Comparison of ENCODE assay signal across 8 mouse cellular contexts in the genomic region with DNA sequence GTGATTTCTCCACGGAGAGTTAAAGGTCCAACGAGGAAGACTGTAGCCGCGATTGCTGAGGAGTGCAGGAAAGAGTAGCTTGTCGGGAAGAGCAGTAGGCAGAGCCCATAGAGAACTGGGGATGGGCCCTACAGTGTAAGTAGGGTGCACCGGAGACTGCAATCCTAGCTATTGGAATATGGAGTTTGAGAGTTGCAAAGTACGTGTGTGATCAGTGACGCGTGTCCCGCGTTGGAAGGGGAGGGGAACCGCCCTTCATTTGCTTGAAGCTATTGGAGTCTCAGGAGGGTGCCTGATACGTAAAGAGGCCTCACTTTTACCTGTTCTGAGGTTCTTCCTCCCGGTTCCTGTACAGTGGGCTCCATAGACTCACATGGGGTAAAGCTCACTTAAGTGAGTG. TPM values are rescaled to one million over a fixed set of nuclear protein-coding genes. Genes with fewer than 3 reads are reported as not detected.
DNase-seq lines count a peak whose midpoint lies in the region; ATAC-seq and TF ChIP-seq lines count a peak whose summit lies in the region.

No protein-coding gene starts in this region.

- H3K9me3 ChIP-seq in intestine, embryonic 14.5 days (ENCODE audit: control insufficient read depth, low read length) = no peaks in the 10 kb centered on the region
- no peaks in the 10 kb centered on the region for H3K9me3 ChIP-seq in midbrain, embryonic 15.5 days

- peaks cover 29% of the 10 kb centered on the region for H3K4me1 ChIP-seq in bone marrow macrophage, adult 2 months (ENCODE audit: control insufficient read depth, insufficient read depth, low read length)
- peaks cover 15% of the 10 kb centered on the region; the same call in 1 of the 2 replicates for H3K4me1 ChIP-seq in intestine, embryonic 14.5 days (replicated peaks; ENCODE audit: control insufficient read depth, insufficient read depth, low read length)
- peaks cover 28% of the 10 kb centered on the region for H3K4me1 ChIP-seq in midbrain, embryonic 15.5 days

- 25% methylated on average over 14 of the region's 14 CpGs for WGBS in intestine, embryonic 14.5 days
- WGBS in midbrain, embryonic 15.5 days = 14% methylated on average over 14 of the region's 14 CpGs

- no peak for ATAC-seq in intestine, embryonic 14.5 days (replicated peaks; ENCODE audit: low FRiP score, low TSS enrichment, low read depth)
- no peak for ATAC-seq in midbrain, embryonic 15.5 days (replicated peaks)
- ATAC-seq in inflammation-experienced regulatory T-cells, adult 6 months = no peak

- no peak for TF ChIP-seq POLR2A in bone marrow macrophage, adult 2 months (IDR thresholded peaks at IDR 0.05; ENCODE audit: borderline replicate concordance, low read depth, low read length)

- no peaks in the 10 kb centered on the region for H3K27me3 ChIP-seq in intestine, embryonic 14.5 days (replicated peaks; ENCODE audit: control insufficient read depth, insufficient read depth, low read length)
- no peaks in the 10 kb centered on the region for H3K27me3 ChIP-seq in midbrain, embryonic 15.5 days (replicated peaks)

- no peak overlapping the region for H3K27ac ChIP-seq in bone marrow macrophage, adult 2 months (ENCODE audit: insufficient read depth, low read depth, low read length)
- H3K27ac ChIP-seq in intestine, embryonic 14.5 days (ENCODE audit: low read depth) = no peak overlapping the region
- H3K27ac ChIP-seq in midbrain, embryonic 15.5 days = no peak overlapping the region

- DNase-seq in kidney, adult 18-20 months = peak; percentile 38
- DNase-seq in kidney, postnatal 14 days = no peak
- DNase-seq in intestine, embryonic 14.5 days (ENCODE audit: low spot score) = peak; percentile 63
- DNase-seq in ovary, adult 18-20 months (ENCODE audit: low spot score) = no peak
- no peak for DNase-seq in retina, postnatal 1 day

- H3K36me3 ChIP-seq in intestine, embryonic 14.5 days (ENCODE audit: control insufficient read depth, insufficient read depth, low read length) = peaks cover 24% of the 10 kb centered on the region
- no peaks in the 10 kb centered on the region; the same call in 1 of the 2 replicates for H3K36me3 ChIP-seq in midbrain, embryonic 15.5 days (replicated peaks)

- no peak for TF ChIP-seq CTCF in bone marrow macrophage, adult 2 months (IDR thresholded peaks at IDR 0.05; ENCODE audit: low read depth, low read length)

- H3K9ac ChIP-seq in intestine, embryonic 14.5 days (ENCODE audit: low read length) = peak overlapping the region; percentile 88
- peak overlapping the region; percentile 84; the same call in 1 of the 2 replicates for H3K9ac ChIP-seq in midbrain, embryonic 15.5 days

- H3K4me3 ChIP-seq in bone marrow macrophage, adult 2 months (ENCODE audit: insufficient read depth, low read length) = peak overlapping the region; percentile 85
- H3K4me3 ChIP-seq in intestine, embryonic 14.5 days (ENCODE audit: low read depth, low read length) = peak overlapping the region; percentile 95
- H3K4me3 ChIP-seq in midbrain, embryonic 15.5 days = peak overlapping the region; percentile 82

- H3K4me2 ChIP-seq in intestine, embryonic 14.5 days (ENCODE audit: low read length) = peak overlapping the region; percentile 93
- H3K4me2 ChIP-seq in midbrain, embryonic 15.5 days = peak overlapping the region; percentile 70

RNA-seq across cellular contexts. Expression of gene Akr7a5, which starts 1.2 kb away (rescaled TPM):
- 17.5 and 19.3 TPM in 2 replicates for polyA plus RNA-seq in bone marrow macrophage, adult 2 months (2012; ENCODE audit: insufficient read depth, insufficient read length, missing spikeins)
- polyA plus RNA-seq in intestine, embryonic 14.5 days (2014; fragmentation: Nextera tagmentation; extraction: Ambion mirVana) = 133 and 140 TPM in 2 replicates
- polyA plus RNA-seq in midbrain, embryonic 15.5 days (2015; fragmentation: Nextera tagmentation; extraction: Ambion mirVana) = 68.5 and 72.1 TPM in 2 replicates
- polyA plus RNA-seq in inflammation-experienced regulatory T-cells, adult 6 months (2017; shearing (Covaris generic)) = 1 to 10 TPM; 5.4 to 7.7 (median 6.8) TPM

RNA-seq across cellular contexts. Expression of gene Pqlc2, which starts 1.2 kb away (rescaled TPM):
- 22.5 and 26.7 TPM in 2 replicates for polyA plus RNA-seq in bone marrow macrophage, adult 2 months (2012; ENCODE audit: insufficient read depth, insufficient read length, missing spikeins)
- 15.9 and 17.1 TPM in 2 replicates for polyA plus RNA-seq in intestine, embryonic 14.5 days (2014; fragmentation: Nextera tagmentation; extraction: Ambion mirVana)
- 16.3 TPM in 2 replicates for polyA plus RNA-seq in midbrain, embryonic 15.5 days (2015; fragmentation: Nextera tagmentation; extraction: Ambion mirVana)
- polyA plus RNA-seq in inflammation-experienced regulatory T-cells, adult 6 months (2017; shearing (Covaris generic)) = 10 to 100 TPM in 1 of 3 experiments, 1 to 10 TPM in 2; 7.6 to 10.0 (median 9.7) TPM

RNA-seq across cellular contexts. Expression of gene Mrto4, which starts 40.7 kb away (rescaled TPM):
- polyA plus RNA-seq in bone marrow macrophage, adult 2 months (2012; ENCODE audit: insufficient read depth, insufficient read length, missing spikeins) = 18.8 and 22.5 TPM in 2 replicates
- 132 TPM in 2 replicates for polyA plus RNA-seq in intestine, embryonic 14.5 days (2014; fragmentation: Nextera tagmentation; extraction: Ambion mirVana)
- polyA plus RNA-seq in midbrain, embryonic 15.5 days (2015; fragmentation: Nextera tagmentation; extraction: Ambion mirVana) = 81.7 and 88.6 TPM in 2 replicates
- polyA plus RNA-seq in inflammation-experienced regulatory T-cells, adult 6 months (2017; shearing (Covaris generic)) = 10 to 100 TPM; 34.9 to 56.1 (median 49.1) TPM

RNA-seq across cellular contexts. Expression of gene Emc1, which starts 40.7 kb away (rescaled TPM):
- polyA plus RNA-seq in bone marrow macrophage, adult 2 months (2012; ENCODE audit: insufficient read depth, insufficient read length, missing spikeins) = 28.6 and 29.8 TPM in 2 replicates
- 17.1 and 23.1 TPM in 2 replicates for polyA plus RNA-seq in intestine, embryonic 14.5 days (2014; fragmentation: Nextera tagmentation; extraction: Ambion mirVana)
- 47.6 and 50.8 TPM in 2 replicates for polyA plus RNA-seq in midbrain, embryonic 15.5 days (2015; fragmentation: Nextera tagmentation; extraction: Ambion mirVana)
- polyA plus RNA-seq in inflammation-experienced regulatory T-cells, adult 6 months (2017; shearing (Covaris generic)) = 10 to 100 TPM; 19.5 to 25.3 (median 24.8) TPM

RNA-seq across cellular contexts. Expression of gene Ubr4, which starts 40.7 kb away (rescaled TPM):
- 60.1 and 84.1 TPM in 2 replicates for polyA plus RNA-seq in bone marrow macrophage, adult 2 months (2012; ENCODE audit: insufficient read depth, insufficient read length, missing spikeins)
- 72.0 and 76.6 TPM in 2 replicates for polyA plus RNA-seq in intestine, embryonic 14.5 days (2014; fragmentation: Nextera tagmentation; extraction: Ambion mirVana)
- 101 and 111 TPM in 2 replicates for polyA plus RNA-seq in midbrain, embryonic 15.5 days (2015; fragmentation: Nextera tagmentation; extraction: Ambion mirVana)
- 10 to 100 TPM; 32.1 to 69.4 (median 56.7) TPM for polyA plus RNA-seq in inflammation-experienced regulatory T-cells, adult 6 months (2017; shearing (Covaris generic))

Comparison
In these comparisons a context has a peak if more than half of its experiments do, and no peak if none do; other contexts are left out.
1. DNase-seq: peak in kidney, adult 18-20 months (single experiment) and intestine, embryonic 14.5 days (single experiment); none in kidney, postnatal 14 days (single experiment), ovary, adult 18-20 months (single experiment) and retina, postnatal 1 day (single experiment).
2. Peak in every context shown above with its lines, with median percentiles within 50 percentile points of each other: H3K4me3 ChIP-seq.